Mouse (Mus musculus) embryonic facial prominence, embryonic 14.5 days (tissue): Measurements from ENCODE around the gene Car12. TPM values are rescaled to one million over a fixed set of nuclear protein-coding genes. Genes with fewer than 3 reads are reported as not detected.
A peak's percentile ranks its signal among the peaks of the same experiment; 100 is the strongest.
"Not testable (repeated sequence)": the region's sequence is repeated elsewhere in the genome, so short reads cannot be mapped to it uniquely, and the experiment has no call there.

Experiments
- ATAC-seq: fragments of 200-750 bp; cut with Nextera tagmentation; 2 replicates; pipeline ENCODE4 v1.8.0; 2017; ENCODE audit warnings: low read depth, moderate number of reproducible peaks, moderate TSS enrichment
- DNase-seq: peaks from one replicate; pipeline ENCODE4 v3.0.0-alpha.2; 2015; ENCODE audit warnings: low spot score
- H3K27ac ChIP-seq: fragments of 300-500 bp; sonication (generic); replicated peaks from 2 replicates; pipeline ENCODE4 v1.5.1; 2014; ENCODE audit warnings: low read depth, mild to moderate bottlenecking, low read length, moderate library complexity
- H3K27me3 ChIP-seq: fragments of 300-500 bp; sonication (generic); replicated peaks from 2 replicates; pipeline ENCODE4 v1.6.1; 2014; ENCODE audit warnings: low read length; ENCODE audit not compliant: control insufficient read depth, insufficient read depth
- H3K36me3 ChIP-seq: fragments of 300-500 bp; sonication (generic); 2 replicates; pipeline ENCODE4 v1.6.1; 2014; ENCODE audit warnings: low read length, mixed read lengths; ENCODE audit not compliant: control insufficient read depth, insufficient read depth
- H3K4me1 ChIP-seq: fragments of 300-500 bp; sonication (generic); 2 replicates; pipeline ENCODE4 v1.6.1; 2014; ENCODE audit warnings: antibody characterized with exemption, low read length; ENCODE audit not compliant: control insufficient read depth, insufficient read depth
- H3K4me2 ChIP-seq: fragments of 300-500 bp; sonication (generic); 2 replicates; pipeline ENCODE4 v1.6.1; 2014; ENCODE audit warnings: low read depth, mild to moderate bottlenecking, low read length, moderate library complexity, mixed read lengths
- H3K4me3 ChIP-seq: fragments of 300-500 bp; sonication (generic); 2 replicates; pipeline ENCODE4 v1.5.1; 2014; ENCODE audit warnings: low read depth, mild to moderate bottlenecking, low read length
- H3K9ac ChIP-seq: fragments of 300-500 bp; sonication (generic); 2 replicates; pipeline ENCODE4 v1.6.1; 2014; ENCODE audit warnings: low read depth, mild to moderate bottlenecking, low read length, moderate library complexity, mixed read lengths
- H3K9me3 ChIP-seq: fragments of 300-500 bp; sonication (generic); 2 replicates; pipeline ENCODE4 v1.6.1; 2016; ENCODE audit warnings: low read length; ENCODE audit not compliant: control insufficient read depth
- WGBS: fragments of 180-500 bp; shearing (Covaris S2); extraction: QIAGEN DNeasy Blood & Tissue Kit; methylation state at CpG from one replicate; pipeline ENCODE4 v1.1.7; 2014; 5-methylcytosine and 5-hydroxymethylcytosine counted together
- polyA plus RNA-seq: library from polyadenylated mRNA; unstranded; fragments of >200 nt; fragmentation: Nextera tagmentation; extraction: Ambion mirVana; gene quantifications from 2 replicates; pipeline ENCODE4 v1.2.1, GENCODE M21; 2014

Gene Car12
- polyA plus RNA-seq, 1 experiment from 2014 or later: 10.3 TPM

DNA sequence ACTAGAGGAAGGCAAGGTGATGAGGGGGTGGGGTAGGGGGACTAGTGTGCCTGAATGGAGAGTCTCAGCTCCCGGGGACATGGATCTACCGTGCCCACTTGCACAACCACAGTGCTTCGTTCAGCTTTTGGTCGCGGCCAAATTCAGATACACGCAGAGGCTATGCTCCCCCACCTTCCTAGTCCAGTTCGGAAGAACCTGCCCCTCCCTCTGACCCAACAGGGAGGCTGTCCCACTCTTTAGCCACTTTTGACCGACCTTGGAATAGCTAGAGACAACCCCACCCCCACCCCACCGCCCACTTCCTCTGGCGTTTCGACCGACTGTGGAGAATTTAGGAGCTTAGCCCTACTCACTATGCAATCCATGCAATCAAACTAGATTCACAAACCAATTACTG is 88.5 kb downstream of the Car12 start:
- no peak overlapping the region for H3K4me3 ChIP-seq
- no peak overlapping the region for H3K9ac ChIP-seq
- no peak for DNase-seq
- H3K9me3 ChIP-seq: no peaks in the 10 kb centered on the region
- H3K27me3 ChIP-seq: peaks cover 17% of the 10 kb centered on the region; the same call in 1 of the 2 replicates
- ATAC-seq: no peak
- no peak overlapping the region for H3K27ac ChIP-seq
- no peaks in the 10 kb centered on the region for H3K36me3 ChIP-seq
- 34% methylated on average over 10 of the region's 12 CpGs for WGBS
- H3K4me1 ChIP-seq: peaks cover 6% of the 10 kb centered on the region; the same call in 1 of the 2 replicates
- H3K4me2 ChIP-seq: no peak overlapping the region

DNA sequence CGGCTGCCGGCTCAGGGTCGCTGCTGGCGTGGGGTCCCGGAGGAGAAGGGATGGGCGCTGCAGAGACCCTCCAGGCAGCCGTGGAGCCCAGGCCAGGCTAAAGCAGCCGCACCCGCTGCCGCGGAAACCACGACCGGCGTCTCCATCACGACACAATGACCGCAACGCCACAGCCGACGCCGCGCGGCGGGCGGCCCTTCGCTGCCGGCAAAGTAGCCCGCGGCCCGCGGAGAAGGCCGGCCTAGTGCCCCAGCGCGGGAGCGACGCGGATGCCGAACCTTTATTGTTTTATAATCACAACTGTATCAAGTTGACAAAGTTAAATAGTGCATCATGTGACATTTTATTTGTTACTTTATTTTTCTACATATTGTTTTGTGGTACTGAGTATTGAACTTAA is 92.5 kb downstream of the Car12 start:
- not testable (repeated sequence) for DNase-seq, H3K27ac ChIP-seq, H3K9me3 ChIP-seq, H3K36me3 ChIP-seq, H3K4me1 ChIP-seq, ATAC-seq
- peak overlapping the region; percentile 58 for H3K4me2 ChIP-seq
- 7% methylated on average over 23 of the region's 37 CpGs for WGBS
- H3K9ac ChIP-seq: 0 out of 2 replicates have a peak overlapping the region, but pooled peaks have one; percentile 34
- peak overlapping the region; percentile 35 for H3K4me3 ChIP-seq
- peaks cover 19% of the 10 kb centered on the region; the same call in 1 of the 2 replicates for H3K27me3 ChIP-seq

DNA sequence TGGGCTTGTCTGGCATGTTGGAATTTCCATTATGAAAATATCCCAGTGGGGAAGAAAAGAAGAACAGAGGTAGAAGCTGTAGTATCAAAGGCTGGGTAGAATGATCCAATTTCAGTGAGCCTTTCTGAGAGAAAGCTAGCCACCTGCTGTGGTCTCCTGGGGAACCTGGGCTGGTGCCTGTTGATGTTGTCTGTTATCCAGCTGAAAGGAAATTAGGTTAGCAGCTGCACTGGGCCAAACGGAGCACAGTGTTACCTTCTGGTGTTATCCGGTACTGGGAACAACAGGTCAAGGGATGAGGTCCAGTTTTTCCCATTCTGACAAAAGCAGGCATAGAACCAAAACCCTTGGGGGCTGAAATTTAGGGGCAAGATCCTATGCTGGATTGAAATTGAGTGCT is 99.9 kb downstream of the Car12 start:
- Histone ChIP-seq H3K4me3 (no peak overlapping the region), H3K9me3 (no peaks in the 10 kb centered on the region), H3K27me3 (no peaks in the 10 kb centered on the region), H3K36me3 (no peaks in the 10 kb centered on the region), H3K4me1 (no peaks in the 10 kb centered on the region), H3K4me2 (no peak overlapping the region), H3K27ac (no peak overlapping the region), H3K9ac (no peak overlapping the region)
- WGBS: 10% methylated on average over 2 of the region's 2 CpGs
- ATAC-seq (no peak), DNase-seq (peak; percentile 26)

Other genes starting within 250 kb of the Car12 start
- gene Fbxl22, start 199.1 kb upstream of the Car12 start, polyA plus RNA-seq: 11.6 and 14.7 TPM in 2 replicates
- gene Usp3, start 120.5 kb upstream of the Car12 start, polyA plus RNA-seq: 49.6 and 61.0 TPM in 2 replicates
- 11.0 and 11.7 TPM in 2 replicates for gene Aph1b, start 81.8 kb downstream of the Car12 start, polyA plus RNA-seq
- gene Gm10647, start 83.4 kb downstream of the Car12 start, polyA plus RNA-seq: 0.25 and 0.58 TPM in 2 replicates
- gene Aph1c, start 121.0 kb downstream of the Car12 start, polyA plus RNA-seq: 3.8 and 4.4 TPM in 2 replicates
- 15.9 and 17.7 TPM in 2 replicates for gene Rab8b, start 206.0 kb downstream of the Car12 start, polyA plus RNA-seq
- gene Rps27l, start 232.4 kb downstream of the Car12 start, polyA plus RNA-seq: 577 and 678 TPM in 2 replicates